Mouse (Mus musculus): ENCODE data around the gene Whrn. TPM values are rescaled to one million over a fixed set of nuclear protein-coding genes. Genes with fewer than 3 reads are reported as not detected.

Whrn gene
- total RNA-seq (2014; rRNA removed): 9.8 and 13.0 TPM in 2 replicates
- 2.6 and 3.8 TPM in 2 replicates for polyA plus RNA-seq (2015; fragmentation: Nextera tagmentation; extraction: Ambion mirVana)

DNA sequence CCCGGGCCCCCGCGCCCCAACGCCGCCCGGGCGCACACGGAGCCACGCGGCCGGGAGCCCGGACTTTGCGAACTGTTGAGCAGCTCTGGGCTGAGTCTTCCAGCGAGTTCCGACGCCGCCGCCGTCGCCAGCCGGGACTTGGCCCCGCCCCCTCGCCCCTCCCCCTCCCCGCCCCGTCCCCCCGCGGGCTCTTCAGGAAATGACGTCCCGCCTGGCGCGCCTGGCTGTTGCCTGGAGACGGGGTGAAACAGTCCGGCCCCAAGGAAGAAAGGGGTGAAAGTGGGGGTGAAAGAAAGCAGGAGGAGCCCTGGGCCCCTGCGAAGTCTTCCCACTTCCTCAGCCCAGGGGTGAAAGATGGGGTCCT is at the start of gene Whrn:
Whrn (minus strand) TSS at position 77 of the 364 bp plus-strand sequence.
- Histone ChIP-seq H3K4me2 (ENCODE audit: low read depth) (peak within 1 kb of the TSS; percentile 88), H3K27me3 (ENCODE audit: insufficient read depth, low read length) (no peaks in the 10 kb centered on the region), H3K27ac (ENCODE audit: low read depth, low read length) (no peak within 1 kb of the TSS), H3K4me1 (ENCODE audit: insufficient read depth) (no peaks in the 10 kb centered on the region), H3K4me3 (ENCODE audit: low read depth, low read length) (peak within 1 kb of the TSS; percentile 62), H3K9ac (peak within 1 kb of the TSS; percentile 54), H3K36me3 (ENCODE audit: insufficient read depth) (no peaks in the 10 kb centered on the region), H3K9me3 (ENCODE audit: low read length) (no peaks in the 10 kb centered on the region)
- TF ChIP-seq CTCF (IDR thresholded peaks at IDR 0.05; ENCODE audit: low read depth): no peak
- peak; percentile 86 for DNase-seq
- ATAC-seq: peak; percentile 86
- 4% methylated on average over 27 of the region's 34 CpGs for WGBS

DNA sequence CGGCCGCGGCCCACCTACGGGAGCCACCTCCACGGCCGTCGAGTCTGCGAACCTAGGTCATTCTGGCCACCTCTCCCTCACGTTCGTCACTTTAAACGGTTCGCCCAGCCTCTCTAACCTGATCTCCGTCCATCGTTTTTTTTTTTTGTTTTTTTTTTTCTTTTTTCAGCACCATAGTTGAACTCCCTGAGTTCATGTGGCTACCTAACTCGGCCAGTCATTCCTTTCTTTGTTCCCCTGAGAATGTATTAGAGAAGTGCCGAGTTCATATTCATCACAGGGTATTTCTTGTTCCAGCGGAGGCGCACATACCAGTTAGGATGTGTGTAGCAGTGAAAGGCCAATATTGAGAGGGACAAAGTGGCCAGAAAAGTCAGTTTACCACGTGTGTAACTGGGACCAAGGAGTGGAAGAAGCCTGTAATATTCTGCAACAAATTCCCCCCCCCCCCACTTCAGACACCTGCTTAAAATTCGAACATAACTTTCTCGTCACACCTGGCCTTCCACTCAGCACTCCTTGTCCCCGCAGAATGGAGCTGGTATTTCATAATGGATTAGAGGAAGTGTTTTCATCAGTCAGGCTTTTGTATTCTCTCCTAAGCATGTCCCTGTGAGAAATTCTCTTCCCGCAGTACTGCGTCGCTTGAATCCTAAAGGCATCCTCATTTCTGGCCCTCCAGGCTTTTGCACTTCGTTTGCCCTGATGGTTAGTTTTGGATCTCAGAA is 49.6 kb upstream of the Whrn start:
- no peak for ATAC-seq

DNA sequence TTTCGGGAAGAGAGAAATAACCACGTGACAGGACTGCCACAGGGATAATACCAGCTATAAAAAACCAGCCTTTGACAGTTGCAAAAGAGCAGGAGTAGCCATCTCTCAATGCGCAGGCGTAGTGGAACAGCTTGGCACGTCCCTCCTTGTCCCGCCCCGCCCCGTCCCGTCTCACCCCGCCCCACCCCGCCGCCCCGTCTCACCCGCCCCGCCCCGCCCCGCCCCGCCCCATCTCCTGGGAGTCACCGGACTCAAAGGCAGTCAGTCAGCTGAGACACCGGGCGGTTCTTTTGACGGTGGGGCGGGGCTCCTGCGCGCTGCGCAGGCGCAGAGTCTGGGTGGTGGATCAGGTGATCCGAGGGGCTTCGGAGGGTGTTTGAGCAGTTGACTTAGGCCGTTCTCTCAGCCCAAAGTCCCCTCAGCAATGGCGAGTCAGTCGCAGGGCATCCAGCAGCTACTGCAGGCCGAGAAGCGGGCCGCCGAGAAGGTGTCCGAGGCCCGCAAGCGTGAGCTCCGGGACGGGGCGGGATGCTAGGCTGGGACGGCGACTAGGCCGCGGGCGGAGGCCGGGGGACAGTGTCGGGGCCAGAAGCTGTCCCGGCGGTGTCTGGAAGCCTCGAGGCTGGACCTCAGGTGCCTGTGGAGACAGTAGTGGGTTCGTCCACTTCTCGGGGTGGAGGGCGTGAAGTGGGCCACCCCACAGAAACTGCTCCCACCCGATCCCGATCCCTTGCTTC is 48.9 kb upstream of the Whrn start, which contains the start of gene Atp6v1g1:
Atp6v1g1 (plus strand) TSS at position 279 of the 737 bp plus-strand sequence.
- Histone ChIP-seq H3K27ac (ENCODE audit: low read depth, low read length) (peak within 1 kb of the TSS; percentile 84), H3K4me1 (ENCODE audit: insufficient read depth) (peaks cover 11% of the 10 kb centered on the region; the same call in 1 of the 2 replicates), H3K27me3 (ENCODE audit: insufficient read depth, low read length) (no peaks in the 10 kb centered on the region), H3K9me3 (ENCODE audit: low read length) (no peaks in the 10 kb centered on the region), H3K9ac (peak within 1 kb of the TSS; percentile 93), H3K36me3 (ENCODE audit: insufficient read depth) (peaks cover 6% of the 10 kb centered on the region), H3K4me2 (ENCODE audit: low read depth) (peak within 1 kb of the TSS; percentile 68), H3K4me3 (ENCODE audit: low read depth, low read length) (peak within 1 kb of the TSS; percentile 76)
- WGBS: 3% methylated on average over 57 of the region's 57 CpGs
- ATAC-seq (peak; percentile 97), DNase-seq (peak; percentile 95)
- no peak for TF ChIP-seq CTCF (IDR thresholded peaks at IDR 0.05; ENCODE audit: low read depth)

More for the DNA sequence above, 49.6 kb upstream of the Whrn start:
- H3K4me1 ChIP-seq (ENCODE audit: insufficient read depth): peaks cover 11% of the 10 kb centered on the region; the same call in 1 of the 2 replicates
- peak overlapping the region; percentile 93 for H3K9ac ChIP-seq
- H3K9me3 ChIP-seq (ENCODE audit: low read length): no peaks in the 10 kb centered on the region
- peak overlapping the region; percentile 68 for H3K4me2 ChIP-seq (ENCODE audit: low read depth)
- TF ChIP-seq CTCF (IDR thresholded peaks at IDR 0.05; ENCODE audit: low read depth): no peak
- peak overlapping the region; percentile 84 for H3K27ac ChIP-seq (ENCODE audit: low read depth, low read length)
- H3K36me3 ChIP-seq (ENCODE audit: insufficient read depth): peaks cover 7% of the 10 kb centered on the region
- peak overlapping the region; percentile 76 for H3K4me3 ChIP-seq (ENCODE audit: low read depth, low read length)
- no peaks in the 10 kb centered on the region for H3K27me3 ChIP-seq (ENCODE audit: insufficient read depth, low read length)
- DNase-seq: no peak
- WGBS: 9% methylated on average over 26 of the region's 26 CpGs

DNA sequence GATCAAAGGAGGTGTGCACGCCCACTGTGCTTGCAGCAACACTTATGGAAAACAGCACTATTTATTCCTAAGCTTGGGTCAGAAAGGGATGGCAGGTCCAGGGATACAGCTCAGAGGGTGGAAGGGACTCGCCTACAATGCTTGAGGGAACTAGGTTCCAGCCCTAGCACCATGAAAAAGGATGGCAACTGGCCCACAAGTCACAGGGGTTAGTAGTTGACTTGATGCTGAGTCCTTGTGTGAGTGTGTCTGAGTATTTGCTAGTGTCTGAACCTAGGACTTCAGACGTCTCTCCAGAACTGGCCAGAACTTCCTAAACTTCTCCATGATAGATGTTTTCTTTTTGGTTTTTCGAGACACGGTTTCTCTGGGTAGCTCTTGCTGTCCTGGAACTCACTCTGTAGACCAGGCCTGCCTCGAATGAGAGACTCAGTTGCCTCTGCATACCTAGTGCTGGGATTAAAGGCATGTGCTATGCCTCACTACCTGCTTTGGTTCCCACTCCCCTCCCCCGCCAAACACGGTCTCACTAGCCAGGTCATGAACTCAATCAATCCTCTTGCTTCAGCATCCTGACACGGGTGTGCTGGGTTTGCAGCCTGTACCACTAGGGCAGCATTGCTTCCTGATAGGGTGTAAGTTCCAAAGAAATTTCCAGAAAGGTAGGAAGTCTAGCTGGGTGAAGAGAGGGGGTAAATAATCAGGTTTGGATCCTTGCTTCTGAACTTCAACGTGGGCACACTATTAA is 48.1 kb upstream of the Whrn start:
- Histone ChIP-seq H3K4me2 (ENCODE audit: low read depth) (peak overlapping the region; percentile 68), H3K4me1 (ENCODE audit: insufficient read depth) (peaks cover 11% of the 10 kb centered on the region; the same call in 1 of the 2 replicates), H3K9me3 (ENCODE audit: low read length) (no peaks in the 10 kb centered on the region), H3K27ac (ENCODE audit: low read depth, low read length) (peak overlapping the region; percentile 84), H3K27me3 (ENCODE audit: insufficient read depth, low read length) (no peaks in the 10 kb centered on the region), H3K4me3 (ENCODE audit: low read depth, low read length) (peak overlapping the region; percentile 76), H3K36me3 (ENCODE audit: insufficient read depth) (no peaks in the 10 kb centered on the region), H3K9ac (peak overlapping the region; percentile 93)
- ATAC-seq: peak; percentile 52
- WGBS: 64% methylated on average over 10 of the region's 10 CpGs
- no peak for DNase-seq
- peak; percentile 34 for TF ChIP-seq CTCF (IDR thresholded peaks at IDR 0.05; ENCODE audit: low read depth)

DNA sequence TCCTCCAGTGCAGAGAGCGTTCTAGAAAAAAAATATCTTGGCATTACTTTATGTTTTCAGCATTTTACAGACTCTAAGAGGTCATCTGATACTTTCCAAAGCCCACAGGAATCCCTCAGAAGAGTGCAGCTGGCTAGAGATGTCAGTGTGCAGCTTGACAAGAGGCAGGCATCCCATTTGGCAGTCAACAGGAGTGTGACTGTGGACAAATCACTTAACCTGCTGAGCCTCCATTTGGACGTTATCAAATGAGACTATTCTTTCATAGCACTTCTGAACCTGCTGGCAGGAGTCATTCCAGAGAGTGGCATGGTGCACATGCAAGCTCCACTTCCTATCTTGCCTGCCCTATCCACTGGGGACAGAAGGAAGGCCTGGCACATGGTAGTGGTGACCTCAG is 46.4 kb upstream of the Whrn start:
- DNase-seq: no peak
- H3K4me3 ChIP-seq (ENCODE audit: low read depth, low read length): no peak overlapping the region
- H3K9me3 ChIP-seq (ENCODE audit: low read length): no peaks in the 10 kb centered on the region
- no peak for ATAC-seq
- no peak overlapping the region for H3K4me2 ChIP-seq (ENCODE audit: low read depth)
- peaks cover 11% of the 10 kb centered on the region; the same call in 1 of the 2 replicates for H3K4me1 ChIP-seq (ENCODE audit: insufficient read depth)
- WGBS: 87% methylated on average over 2 of the region's 2 CpGs
- H3K27ac ChIP-seq (ENCODE audit: low read depth, low read length): no peak overlapping the region
- H3K9ac ChIP-seq: no peak overlapping the region
- H3K27me3 ChIP-seq (ENCODE audit: insufficient read depth, low read length): no peaks in the 10 kb centered on the region
- TF ChIP-seq CTCF (IDR thresholded peaks at IDR 0.05; ENCODE audit: low read depth): no peak
- H3K36me3 ChIP-seq (ENCODE audit: insufficient read depth): no peaks in the 10 kb centered on the region

DNA sequence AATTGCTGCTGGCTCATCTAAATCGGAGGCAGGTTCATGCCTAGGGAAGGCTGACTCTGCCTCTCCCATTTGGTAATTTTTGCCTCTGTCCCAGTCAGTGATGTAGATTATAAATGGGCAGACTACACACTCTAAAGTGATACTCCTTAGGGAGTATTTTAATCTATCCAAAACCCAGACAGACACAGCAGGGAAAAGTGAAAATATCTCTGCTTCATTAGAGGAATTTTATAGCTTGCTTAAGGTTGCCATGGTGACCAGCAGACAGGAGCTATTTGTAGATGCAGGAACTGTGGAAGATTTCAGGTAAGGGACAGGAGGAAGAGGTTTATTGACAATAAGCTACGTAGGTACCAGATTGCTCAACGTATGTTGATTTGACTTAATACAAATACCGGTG is 41.8 kb upstream of the Whrn start:
- no peaks in the 10 kb centered on the region for H3K36me3 ChIP-seq (ENCODE audit: insufficient read depth)
- H3K27me3 ChIP-seq (ENCODE audit: insufficient read depth, low read length): no peaks in the 10 kb centered on the region
- 71% methylated on average over 4 of the region's 4 CpGs for WGBS
- peak overlapping the region; percentile 45 for H3K27ac ChIP-seq (ENCODE audit: low read depth, low read length)
- no peaks in the 10 kb centered on the region for H3K4me1 ChIP-seq (ENCODE audit: insufficient read depth)
- no peak for DNase-seq
- no peak overlapping the region for H3K9ac ChIP-seq
- no peak overlapping the region for H3K4me2 ChIP-seq (ENCODE audit: low read depth)
- no peak overlapping the region for H3K4me3 ChIP-seq (ENCODE audit: low read depth, low read length)
- no peaks in the 10 kb centered on the region for H3K9me3 ChIP-seq (ENCODE audit: low read length)
- ATAC-seq: peak; percentile 54
- no peak for TF ChIP-seq CTCF (IDR thresholded peaks at IDR 0.05; ENCODE audit: low read depth)

Data from forebrain, postnatal 0 days (tissue).